Mouse (Mus musculus) lung, adult 2 months (tissue): ENCODE measurements around the gene Arhgef9. TPM values are rescaled to one million over a fixed set of nuclear protein-coding genes. Genes with fewer than 3 reads are reported as not detected.

Experiments
- DNase-seq: peaks from one replicate; pipeline ENCODE4 v3.0.0; 2022
- H3K4me1 ChIP-seq: fragments of 200-500 bp; 2 replicates; pipeline ENCODE4 v1.6.1; 2011; ENCODE audit warnings: low read length; ENCODE audit not compliant: control insufficient read depth, insufficient read depth
- H3K4me3 ChIP-seq: fragments of 200-500 bp; replicated peaks from 2 replicates; pipeline ENCODE3; 2011; ENCODE audit warnings: low read depth, mild to moderate bottlenecking, control low read depth, low read length; ENCODE audit errors: extremely low read depth
- CTCF ChIP-seq: fragments of 200-500 bp; IDR thresholded peaks from 2 replicates; pipeline ENCODE4 v1.5.1; 2011; ENCODE audit warnings: mild to moderate bottlenecking, low read length, control low read depth; ENCODE audit not compliant: insufficient read depth
- POLR2A ChIP-seq: fragments of 200-500 bp; IDR thresholded peaks from 2 replicates; pipeline ENCODE4 v1.6.1; 2011; ENCODE audit warnings: low read depth, mild to moderate bottlenecking, control low read depth, low read length, borderline replicate concordance; ENCODE audit errors: extremely low read depth
- WGBS: fragments of 180-500 bp; shearing (Covaris S2); methylation state at CpG from one replicate; pipeline ENCODE4 v1.1.7; 2018; 5-methylcytosine and 5-hydroxymethylcytosine counted together
- polyA plus RNA-seq: library from polyadenylated mRNA; depleted of rRNA; stranded (reverse); fragments of >200 nt; gene quantifications from 2 replicates; pipeline ENCODE4 v1.2.3, GENCODE M21; 2012

Arhgef9 gene
- polyA plus RNA-seq, 1 experiment: 2.4 TPM

GRCm38 (mm10) chrX:95138636-95139035, 58.0 kb downstream of the Arhgef9 start:
- TF ChIP-seq POLR2A: no peak
- TF ChIP-seq CTCF: no peak
- 80% methylated on average over 4 of the region's 4 CpGs for WGBS
- DNase-seq: no peak
- no peak overlapping the region for H3K4me3 ChIP-seq
- H3K4me1 ChIP-seq: no peaks in the 10 kb centered on the region

- H3K4me1 ChIP-seq: no peaks in the 10 kb centered on the region
- TF ChIP-seq POLR2A (no peak), CTCF (no peak)
- no peak overlapping the region for H3K4me3 ChIP-seq
- no peak for DNase-seq
- 82% methylated on average over 5 of the region's 5 CpGs for WGBS
These were observed 63.2 kb downstream of the Arhgef9 start for GRCm38 (mm10) chrX:95133502-95133901.

- DNase-seq: no peak
- H3K4me3 ChIP-seq: no peak overlapping the region
- WGBS: 100% methylated on average over 1 of the region's 1 CpGs
- no peaks in the 10 kb centered on the region for H3K4me1 ChIP-seq
- TF ChIP-seq CTCF (no peak), POLR2A (no peak)
These were observed 63.7 kb downstream of the Arhgef9 start for GRCm38 (mm10) chrX:95132996-95133395.

GRCm38 (mm10) chrX:95131783-95132182, 64.9 kb downstream of the Arhgef9 start:
- Histone ChIP-seq H3K4me1 (no peaks in the 10 kb centered on the region), H3K4me3 (no peak overlapping the region)
- no peak for DNase-seq
- TF ChIP-seq POLR2A (no peak), CTCF (no peak)
- WGBS: 90% methylated on average over 1 of the region's 1 CpGs

- no peak for TF ChIP-seq POLR2A
- Histone ChIP-seq H3K4me1 (no peaks in the 10 kb centered on the region), H3K4me3 (no peak overlapping the region)
- DNase-seq: no peak
- WGBS: 74% methylated on average over 6 of the region's 6 CpGs
These were observed 73.2 kb downstream of the Arhgef9 start for GRCm38 (mm10) chrX:95123462-95123861.

GRCm38 (mm10) chrX:95104361-95104760, 92.3 kb downstream of the Arhgef9 start:
- Histone ChIP-seq H3K4me1 (no peaks in the 10 kb centered on the region), H3K4me3 (no peak overlapping the region)
- no peak for DNase-seq
- TF ChIP-seq POLR2A (no peak), CTCF (no peak)
- 64% methylated on average over 3 of the region's 3 CpGs for WGBS

GRCm38 (mm10) chrX:95087674-95088073, 109.0 kb downstream of the Arhgef9 start:
- Histone ChIP-seq H3K4me1 (no peaks in the 10 kb centered on the region), H3K4me3 (no peak overlapping the region)
- no peak for DNase-seq
- TF ChIP-seq POLR2A: no peak
- TF ChIP-seq CTCF: no peak
- 60% methylated on average over 4 of the region's 4 CpGs for WGBS

GRCm38 (mm10) chrX:95077013-95077699, 119.5 kb downstream of the Arhgef9 start:
- WGBS: 70% methylated on average over 9 of the region's 9 CpGs
- DNase-seq: no peak
- Histone ChIP-seq H3K4me1 (no peaks in the 10 kb centered on the region), H3K4me3 (no peak overlapping the region)
- TF ChIP-seq POLR2A (no peak), CTCF (no peak)

- Histone ChIP-seq H3K4me3 (no peak overlapping the region), H3K4me1 (no peaks in the 10 kb centered on the region)
- no peak for DNase-seq
- TF ChIP-seq POLR2A: no peak
- no peak for TF ChIP-seq CTCF
- WGBS: 73% methylated on average over 5 of the region's 5 CpGs
These were observed 168.7 kb downstream of the Arhgef9 start for GRCm38 (mm10) chrX:95027907-95028306.

GRCm38 (mm10) chrX:95026361-95026892, 170.2 kb downstream of the Arhgef9 start, which contains the start of gene Spin4:
TSS of gene Spin4 (minus strand) at chrX:95026682.
- peak; percentile 82; the same call in 1 of the 2 replicates for TF ChIP-seq POLR2A
- TF ChIP-seq CTCF: no peak
- H3K4me3 ChIP-seq: peak within 1 kb of the TSS; percentile 97
- H3K4me1 ChIP-seq: no peaks in the 10 kb centered on the region
- 24% methylated on average over 30 of the region's 30 CpGs for WGBS
- DNase-seq: peak; percentile 63
